8 mouse cellular contexts compared by ENCODE assay signal in the genomic region with DNA sequence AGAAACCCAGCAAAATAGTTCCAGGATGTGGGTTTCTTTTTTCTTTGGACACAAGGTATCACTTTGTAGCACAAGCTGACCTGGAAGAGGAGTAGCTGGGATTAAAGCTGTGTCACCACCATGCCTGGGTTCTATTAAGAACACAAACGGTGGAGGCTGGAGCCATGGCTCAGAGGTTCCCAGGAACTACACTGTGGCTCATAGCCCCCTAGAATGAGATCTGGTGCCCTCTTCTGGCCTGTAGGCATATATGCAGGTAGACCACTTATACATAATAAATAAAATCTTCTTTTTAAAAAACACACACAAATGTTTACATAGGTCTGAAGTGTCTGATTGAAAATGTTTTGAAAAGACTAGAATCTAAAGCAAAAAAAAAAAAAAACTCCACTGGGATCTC. TPM values are rescaled to one million over a fixed set of nuclear protein-coding genes. Genes with fewer than 3 reads are reported as not detected.
DNase-seq lines count a peak whose midpoint lies in the region; ATAC-seq and TF ChIP-seq lines count a peak whose summit lies in the region.

No protein-coding gene starts in this region.

- H3K4me3 ChIP-seq in heart, adult 2 months: no peak overlapping the region
- no peak overlapping the region for H3K4me3 ChIP-seq in forebrain, embryonic 10.5 days
- no peak overlapping the region for H3K4me3 ChIP-seq in intestine, postnatal 0 days (ENCODE audit: low read depth, low read length)
- H3K4me3 ChIP-seq in midbrain, embryonic 12.5 days: no peak overlapping the region

- intact Hi-C loops in heart, adult 2 months (cut with DNase I): loop anchor here (1.0 kb wide), 1 partner anchor 182 kb away; no protein-coding TSS in a partner anchor

- TF ChIP-seq CTCF in heart, adult 2 months (IDR thresholded peaks at IDR 0.05): peak; percentile 85
- peak; percentile 82 for TF ChIP-seq CTCF in intestine, postnatal 0 days (IDR thresholded peaks at IDR 0.05; ENCODE audit: low read depth)

- H3K9me3 ChIP-seq in forebrain, embryonic 10.5 days: no peaks in the 10 kb centered on the region
- no peaks in the 10 kb centered on the region for H3K9me3 ChIP-seq in intestine, postnatal 0 days (ENCODE audit: control insufficient read depth)
- no peaks in the 10 kb centered on the region for H3K9me3 ChIP-seq in midbrain, embryonic 12.5 days

- H3K4me2 ChIP-seq in intestine, postnatal 0 days (replicated peaks; ENCODE audit: low read depth): no peak overlapping the region
- H3K4me2 ChIP-seq in midbrain, embryonic 12.5 days (replicated peaks): no peak overlapping the region

- no peak for TF ChIP-seq EP300 in heart, adult 2 months (IDR thresholded peaks at IDR 0.05; ENCODE audit: insufficient read depth, low read depth, low read length)

- no peaks in the 10 kb centered on the region for H3K27me3 ChIP-seq in heart, adult 2 months (ENCODE audit: control insufficient read depth, insufficient read depth, low read length)
- H3K27me3 ChIP-seq in forebrain, embryonic 10.5 days (ENCODE audit: poor library complexity, severe bottlenecking): no peaks in the 10 kb centered on the region
- no peaks in the 10 kb centered on the region for H3K27me3 ChIP-seq in intestine, postnatal 0 days (replicated peaks; ENCODE audit: control insufficient read depth, insufficient read depth, low read length)
- no peaks in the 10 kb centered on the region for H3K27me3 ChIP-seq in midbrain, embryonic 12.5 days

- 0 out of 2 replicates have a peak, but pooled peaks cover 3% of the 10 kb centered on the region for H3K79me2 ChIP-seq in heart, adult 2 months (replicated peaks; ENCODE audit: control insufficient read depth, insufficient read depth, low read length)

- H3K36me3 ChIP-seq in heart, adult 2 months (ENCODE audit: control insufficient read depth, insufficient read depth, low read length): no peaks in the 10 kb centered on the region; the same call in 1 of the 2 replicates
- peaks cover 69% of the 10 kb centered on the region for H3K36me3 ChIP-seq in forebrain, embryonic 10.5 days (replicated peaks)
- peaks cover 16% of the 10 kb centered on the region; the same call in 1 of the 2 replicates for H3K36me3 ChIP-seq in intestine, postnatal 0 days (ENCODE audit: control insufficient read depth, insufficient read depth)
- peaks cover 32% of the 10 kb centered on the region for H3K36me3 ChIP-seq in midbrain, embryonic 12.5 days

- no peak for ATAC-seq in intestine, postnatal 0 days
- peak; percentile 64; the same call in 1 of the 2 replicates for ATAC-seq in midbrain, embryonic 12.5 days (ENCODE audit: low FRiP score, low read depth)

- no peak overlapping the region for H3K27ac ChIP-seq in heart, adult 2 months
- H3K27ac ChIP-seq in forebrain, embryonic 10.5 days: no peak overlapping the region
- no peak overlapping the region for H3K27ac ChIP-seq in intestine, postnatal 0 days (ENCODE audit: low read depth, low read length)
- no peak overlapping the region for H3K27ac ChIP-seq in midbrain, embryonic 12.5 days (replicated peaks)

- TF ChIP-seq POLR2A in heart, adult 2 months (IDR thresholded peaks at IDR 0.05; ENCODE audit: insufficient read depth, low read depth, low read length): no peak

- peak in 1 of 2 experiments; percentile 26 for DNase-seq in heart, adult 2 months
- no peak for DNase-seq in heart, adult 9 months (ENCODE audit: low spot score in 2 of 2)
- peak; percentile 59 to 68 for DNase-seq in B cell, adult 2 months
- peak; percentile 57 for DNase-seq in adipocyte (ENCODE audit: low spot score)
- DNase-seq in forebrain, embryonic 10.5 days (ENCODE audit: extremely low spot score, low spot score): peak; percentile 24
- no peak for DNase-seq in ovary, postnatal 14 days (ENCODE audit: low spot score)

- WGBS in heart, adult 2 months: 0% methylated on average over 1 of the region's 1 CpGs
- WGBS in forebrain, embryonic 10.5 days: 14% methylated on average over 1 of the region's 1 CpGs
- 0% methylated on average over 1 of the region's 1 CpGs for WGBS in intestine, postnatal 0 days
- WGBS in midbrain, embryonic 12.5 days: 7% methylated on average over 1 of the region's 1 CpGs

- H3K4me1 ChIP-seq in heart, adult 2 months (ENCODE audit: control insufficient read depth, insufficient read depth, low read length): no peaks in the 10 kb centered on the region
- H3K4me1 ChIP-seq in forebrain, embryonic 10.5 days: no peaks in the 10 kb centered on the region
- no peaks in the 10 kb centered on the region for H3K4me1 ChIP-seq in intestine, postnatal 0 days (replicated peaks; ENCODE audit: control insufficient read depth, insufficient read depth, low read length)
- H3K4me1 ChIP-seq in midbrain, embryonic 12.5 days: no peaks in the 10 kb centered on the region

- H3K9ac ChIP-seq in heart, adult 2 months (ENCODE audit: low read depth, low read length): no peak overlapping the region
- H3K9ac ChIP-seq in intestine, postnatal 0 days (ENCODE audit: low read depth, low read length): no peak overlapping the region
- H3K9ac ChIP-seq in midbrain, embryonic 12.5 days (replicated peaks): no peak overlapping the region

RNA-seq across cellular contexts. Expression of a gene that starts 33.9 kb away (rescaled TPM):
- total RNA-seq in heart, adult 2 months (2021): 10 to 100 TPM; 20.5 to 27.6 TPM
- polyA plus RNA-seq in heart, adult 2 months (2012; rRNA removed): 19.0 and 32.2 TPM in 2 replicates
- polyA plus RNA-seq in forebrain, embryonic 10.5 days (2016; fragmentation: Nextera tagmentation; extraction: Ambion mirVana): 26.7 and 27.9 TPM in 2 replicates
- 5.4 and 5.9 TPM in 2 replicates for polyA plus RNA-seq in intestine, postnatal 0 days (2015; fragmentation: Nextera tagmentation; extraction: Ambion mirVana)
- 47.9 and 50.6 TPM in 2 replicates for polyA plus RNA-seq in midbrain, embryonic 12.5 days (2016; fragmentation: Nextera tagmentation; extraction: Ambion mirVana)

RNA-seq across cellular contexts. Expression of a gene that starts 56.5 kb away (rescaled TPM):
- 10 to 100 TPM; 37.0 to 41.6 TPM for total RNA-seq in heart, adult 2 months (2021)
- 39.3 and 39.5 TPM in 2 replicates for polyA plus RNA-seq in heart, adult 2 months (2012; rRNA removed)
- polyA plus RNA-seq in forebrain, embryonic 10.5 days (2016; fragmentation: Nextera tagmentation; extraction: Ambion mirVana): 197 and 204 TPM in 2 replicates
- 97.2 and 102 TPM in 2 replicates for polyA plus RNA-seq in intestine, postnatal 0 days (2015; fragmentation: Nextera tagmentation; extraction: Ambion mirVana)
- 143 and 157 TPM in 2 replicates for polyA plus RNA-seq in midbrain, embryonic 12.5 days (2016; fragmentation: Nextera tagmentation; extraction: Ambion mirVana)

Comparison
In these comparisons a context has a peak if more than half of its experiments do, and no peak if none do; other contexts are left out.
1. DNase-seq: peak in B cell, adult 2 months (2 of 2), adipocyte (single experiment) and forebrain, embryonic 10.5 days (single experiment); none in heart, adult 9 months (0 of 2) and ovary, postnatal 14 days (single experiment).